Mouse (Mus musculus): ENCODE results near the gene Olfr1389. TPM values are rescaled to one million over a fixed set of nuclear protein-coding genes. Genes with fewer than 3 reads are reported as not detected.
"Not testable (repeated sequence)": the region's sequence is repeated elsewhere in the genome, so short reads cannot be mapped to it uniquely, and the experiment has no call there.

Olfr1389 gene
- polyA plus RNA-seq, 1 experiment from 2014 or later = not detected

DNA sequence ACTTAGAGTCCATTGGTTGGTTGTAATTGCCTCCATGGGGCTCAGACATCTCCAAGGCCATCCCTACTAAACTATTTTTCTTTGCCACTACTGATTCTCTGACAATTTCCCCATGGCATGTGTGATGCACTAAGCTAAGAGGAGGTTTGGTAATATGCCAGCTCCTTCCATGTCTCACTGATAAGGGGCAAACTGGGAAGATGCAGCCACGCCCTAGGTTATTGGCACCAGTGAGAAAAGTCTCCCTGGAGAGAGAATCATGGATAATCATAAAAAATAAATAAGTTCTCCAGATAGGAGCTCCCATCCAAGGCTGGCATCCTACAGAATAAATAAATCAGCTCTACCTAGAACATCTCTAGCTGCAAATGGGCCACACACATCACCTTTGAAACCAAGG, 32.2 kb downstream of the Olfr1389 start, which contains the start of gene Olfr1387:
Gene Olfr1387, plus strand, starts transcription at position 301 of the 400 bp plus-strand sequence.
- WGBS = 82% methylated on average over 1 of the region's 1 CpGs
- no peaks in the 10 kb centered on the region for H3K36me3 ChIP-seq (ENCODE audit: control insufficient read depth, insufficient read depth, low read length)
- no peaks in the 10 kb centered on the region for H3K9me3 ChIP-seq (ENCODE audit: control insufficient read depth, low read length)
- no peak within 1 kb of the TSS for H3K9ac ChIP-seq (ENCODE audit: low read length)
- no peak within 1 kb of the TSS for H3K4me2 ChIP-seq (ENCODE audit: low read depth)
- H3K4me3 ChIP-seq (ENCODE audit: low read depth, low read length) = no peak within 1 kb of the TSS
- ATAC-seq (ENCODE audit: insufficient read depth, low FRiP score, low TSS enrichment) (no peak), DNase-seq (ENCODE audit: low spot score) (no peak)
- H3K4me1 ChIP-seq (ENCODE audit: control insufficient read depth, insufficient read depth, low read length) = no peaks in the 10 kb centered on the region
- no peaks in the 10 kb centered on the region for H3K27me3 ChIP-seq (ENCODE audit: control insufficient read depth, insufficient read depth, low read length)
- no peak within 1 kb of the TSS for H3K27ac ChIP-seq (ENCODE audit: low read depth, low read length)

DNA sequence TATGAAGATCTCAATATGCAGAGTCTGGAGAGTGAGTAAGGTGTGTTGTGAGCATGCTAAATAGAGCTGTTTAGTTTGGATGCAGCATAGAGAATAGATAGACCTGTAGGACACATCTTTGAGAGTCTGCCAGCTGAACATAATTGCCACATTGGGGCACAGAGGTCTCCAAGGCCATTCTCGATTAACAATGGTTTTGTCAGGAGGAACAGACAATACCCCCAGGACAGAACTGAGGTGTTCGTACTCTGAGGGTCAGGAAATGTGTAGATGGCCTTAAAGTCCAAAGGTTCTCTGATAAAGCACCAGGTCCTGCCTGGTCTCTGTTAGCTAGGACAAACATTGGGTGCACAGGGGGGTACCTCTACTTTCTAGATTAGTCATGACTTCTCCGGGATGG, 41.9 kb downstream of the Olfr1389 start, which contains the start of gene Olfr1386:
Gene Olfr1386, plus strand, starts transcription at position 301 of the 400 bp plus-strand sequence.
- H3K27ac ChIP-seq (ENCODE audit: low read depth, low read length); ATAC-seq (ENCODE audit: insufficient read depth, low FRiP score, low TSS enrichment); H3K4me3 ChIP-seq (ENCODE audit: low read depth, low read length); H3K4me2 ChIP-seq (ENCODE audit: low read depth); H3K4me1 ChIP-seq (ENCODE audit: control insufficient read depth, insufficient read depth, low read length); H3K9me3 ChIP-seq (ENCODE audit: control insufficient read depth, low read length); H3K36me3 ChIP-seq (ENCODE audit: control insufficient read depth, insufficient read depth, low read length); DNase-seq (ENCODE audit: low spot score); H3K27me3 ChIP-seq (ENCODE audit: control insufficient read depth, insufficient read depth, low read length); H3K9ac ChIP-seq (ENCODE audit: low read length): not testable (repeated sequence)
- 77% methylated on average over 2 of the region's 3 CpGs for WGBS

Other genes starting within 250 kb of the Olfr1389 start
- 0.20 and 0.21 TPM in 2 replicates for gene Btnl9, start 235.9 kb upstream of the Olfr1389 start, polyA plus RNA-seq (2014; fragmentation: Nextera tagmentation; extraction: Ambion mirVana)
- gene Zfp62, start 219.8 kb upstream of the Olfr1389 start, polyA plus RNA-seq (2014; fragmentation: Nextera tagmentation; extraction: Ambion mirVana) = 57.2 and 62.5 TPM in 2 replicates
- gene Mgat1, start 178.9 kb upstream of the Olfr1389 start, polyA plus RNA-seq (2014; fragmentation: Nextera tagmentation; extraction: Ambion mirVana) = 28.6 and 33.2 TPM in 2 replicates
- 0.08 and 0.12 TPM in 2 replicates for gene Olfr1393, start 144.8 kb upstream of the Olfr1389 start, polyA plus RNA-seq (2014; fragmentation: Nextera tagmentation; extraction: Ambion mirVana)
- gene Olfr1392, start 137.8 kb upstream of the Olfr1389 start, polyA plus RNA-seq (2014; fragmentation: Nextera tagmentation; extraction: Ambion mirVana) = not detected in 2 replicates
- gene Olfr10, start 118.3 kb upstream of the Olfr1389 start, polyA plus RNA-seq (2014; fragmentation: Nextera tagmentation; extraction: Ambion mirVana) = not detected in 2 replicates
- not detected in 2 replicates for gene Olfr1391, start 100.3 kb upstream of the Olfr1389 start, polyA plus RNA-seq (2014; fragmentation: Nextera tagmentation; extraction: Ambion mirVana)
- not detected in 2 replicates for gene Olfr1390, start 87.9 kb upstream of the Olfr1389 start, polyA plus RNA-seq (2014; fragmentation: Nextera tagmentation; extraction: Ambion mirVana)
- gene Olfr1388, start 13.6 kb downstream of the Olfr1389 start, polyA plus RNA-seq (2014; fragmentation: Nextera tagmentation; extraction: Ambion mirVana) = 0.08 TPM in 1 of 2 replicates, not detected in the other
- gene Olfr1387, start 32.3 kb downstream of the Olfr1389 start, polyA plus RNA-seq (2014; fragmentation: Nextera tagmentation; extraction: Ambion mirVana) = not detected in 2 replicates
- gene Olfr1386, start 42.0 kb downstream of the Olfr1389 start, polyA plus RNA-seq (2014; fragmentation: Nextera tagmentation; extraction: Ambion mirVana) = not detected in 2 replicates
- not detected in 2 replicates for gene Olfr1385, start 66.0 kb downstream of the Olfr1389 start, polyA plus RNA-seq (2014; fragmentation: Nextera tagmentation; extraction: Ambion mirVana)
- not detected in 2 replicates for gene Olfr1384, start 83.7 kb downstream of the Olfr1389 start, polyA plus RNA-seq (2014; fragmentation: Nextera tagmentation; extraction: Ambion mirVana)
- gene Olfr1383, start 96.6 kb downstream of the Olfr1389 start, polyA plus RNA-seq (2014; fragmentation: Nextera tagmentation; extraction: Ambion mirVana) = not detected in 2 replicates
- not detected in 2 replicates for gene Olfr1382, start 105.2 kb downstream of the Olfr1389 start, polyA plus RNA-seq (2014; fragmentation: Nextera tagmentation; extraction: Ambion mirVana)
- not detected in 2 replicates for gene Olfr1381, start 120.4 kb downstream of the Olfr1389 start, polyA plus RNA-seq (2014; fragmentation: Nextera tagmentation; extraction: Ambion mirVana)
- not detected in 2 replicates for gene Olfr1380, start 133.8 kb downstream of the Olfr1389 start, polyA plus RNA-seq (2014; fragmentation: Nextera tagmentation; extraction: Ambion mirVana)
- 4.9 TPM in 2 replicates for gene Flt4, start 186.2 kb downstream of the Olfr1389 start, polyA plus RNA-seq (2014; fragmentation: Nextera tagmentation; extraction: Ambion mirVana)
- gene Scgb3a1, start 240.5 kb downstream of the Olfr1389 start, polyA plus RNA-seq (2014; fragmentation: Nextera tagmentation; extraction: Ambion mirVana) = not detected in 2 replicates

Measured in neural tube, embryonic 11.5 days (tissue).